Mouse (Mus musculus) CH12.LX (cell line): ENCODE measurements around the gene Psors1c2.
A peak's percentile ranks its signal among the peaks of the same experiment; 100 is the strongest.

Experiments
- BHLHE40 ChIP-seq: IDR thresholded peaks from 2 replicates; pipeline ENCODE4 v1.6.1; 2011; ENCODE audit warnings: mild to moderate bottlenecking, low read depth, low read length, improper control_type of control experiment
- CHD2 ChIP-seq: IDR thresholded peaks from 2 replicates; pipeline ENCODE4 v1.6.1; 2011; ENCODE audit warnings: low read length, improper control_type of control experiment
- CTCF ChIP-seq, 2 experiments: IDR thresholded peaks in 1 of 2; conservative IDR thresholded peaks in 1 of 2; 2 replicates each; pipeline ENCODE4 v1.5.1; 2011 to 2012; ENCODE audit warnings: low read depth in 2 of 2, low read length in 2 of 2, improper control_type of control experiment in 1 of 2, inconsistent platforms in 1 of 2, mild to moderate bottlenecking in 1 of 2, moderate library complexity in 1 of 2
- ELF1 ChIP-seq: IDR thresholded peaks from 2 replicates; pipeline ENCODE4 v1.6.1; 2014; ENCODE audit warnings: low read depth, mild to moderate bottlenecking, inconsistent platforms, low read length, improper control_type of control experiment
- EP300 ChIP-seq: IDR thresholded peaks from 2 replicates; pipeline ENCODE4 v1.6.1; 2011; ENCODE audit warnings: low read length, improper control_type of control experiment
- IRF4 ChIP-seq: IDR thresholded peaks from 2 replicates; pipeline ENCODE4 v1.6.1; 2014; ENCODE audit warnings: low read depth, mild to moderate bottlenecking, inconsistent platforms, low read length, improper control_type of control experiment
- MAX ChIP-seq: IDR thresholded peaks from 2 replicates; pipeline ENCODE4 v1.6.1; 2011; ENCODE audit warnings: low read length, improper control_type of control experiment
- MEF2A ChIP-seq: IDR thresholded peaks from 2 replicates; pipeline ENCODE4 v1.6.1; 2014; ENCODE audit warnings: low read depth, mild to moderate bottlenecking, inconsistent platforms, low read length, improper control_type of control experiment, borderline replicate concordance
- MYC ChIP-seq: IDR thresholded peaks from 2 replicates; pipeline ENCODE4 v1.6.1; 2011; ENCODE audit warnings: low read depth, mild to moderate bottlenecking, improper control_type of control experiment, low read length
- NRF1 ChIP-seq: IDR thresholded peaks from 2 replicates; pipeline ENCODE4 v1.6.1; 2014; ENCODE audit warnings: low read depth, mild to moderate bottlenecking, inconsistent platforms, low read length, improper control_type of control experiment, moderate library complexity
- POLR2A ChIP-seq: IDR thresholded peaks from 2 replicates; pipeline ENCODE4 v1.6.1; 2011; ENCODE audit warnings: low read depth, mild to moderate bottlenecking, improper control_type of control experiment, low read length
- USF1 ChIP-seq: IDR thresholded peaks from 2 replicates; pipeline ENCODE4 v1.6.1; 2014; ENCODE audit warnings: low read depth, mild to moderate bottlenecking, inconsistent platforms, low read length, improper control_type of control experiment
- ZC3H11A ChIP-seq: IDR thresholded peaks from 2 replicates; pipeline ENCODE4 v1.6.1; 2012; ENCODE audit warnings: low read depth, mild to moderate bottlenecking, inconsistent platforms, low read length, improper control_type of control experiment

GRCm38 (mm10) chr17:35512916-35513626 is 19.9 kb upstream of the Psors1c2 start:
- no peak for TF ChIP-seq POLR2A
- TF ChIP-seq EP300 = no peak
- TF ChIP-seq NRF1 = no peak
- peak in 1 of 2 experiments; percentile 50; a peak in 2 of 4 replicates for TF ChIP-seq CTCF (conservative IDR thresholded peaks at IDR 0.05 in 1 of 2, IDR thresholded peaks at IDR 0.05 in 1 of 2; ENCODE audit: low read depth in 2 of 2, low read length in 2 of 2)
- no peak for TF ChIP-seq IRF4
- TF ChIP-seq USF1 = no peak
- TF ChIP-seq CHD2 = no peak
- no peak for TF ChIP-seq MAX
- TF ChIP-seq ELF1 = no peak
- no peak for TF ChIP-seq ZC3H11A
- no peak for TF ChIP-seq MEF2A
- TF ChIP-seq MYC = no peak
- no peak for TF ChIP-seq BHLHE40
